Mouse (Mus musculus) liver, embryonic 11.5 days (tissue): ENCODE results near the gene Fbxl2. TPM values are rescaled to one million over a fixed set of nuclear protein-coding genes. Genes with fewer than 3 reads are reported as not detected.
A peak's percentile ranks its signal among the peaks of the same experiment; 100 is the strongest.

Experiments
- ATAC-seq: fragments of 200-750 bp; cut with Nextera tagmentation; replicated peaks from 2 replicates; pipeline ENCODE4 v1.8.0; 2017; ENCODE audit warnings: moderate number of reproducible peaks, mild to moderate bottlenecking, moderate TSS enrichment, moderate library complexity; ENCODE audit not compliant: low FRiP score
- DNase-seq: peaks from one replicate; pipeline ENCODE4 v3.0.0-alpha.2; 2017; ENCODE audit warnings: low spot score
- H3K27ac ChIP-seq: fragments of 300-500 bp; sonication (generic); 2 replicates; pipeline ENCODE4 v1.5.1; 2014; ENCODE audit warnings: mild to moderate bottlenecking, low read depth, low read length, control low read depth
- H3K27me3 ChIP-seq: fragments of 300-500 bp; sonication (generic); replicated peaks from 2 replicates; pipeline ENCODE4 v1.6.1; 2014; ENCODE audit warnings: low read length, mixed read lengths; ENCODE audit not compliant: control insufficient read depth, insufficient read depth
- H3K36me3 ChIP-seq: fragments of 300-500 bp; sonication (generic); 2 replicates; pipeline ENCODE4 v1.6.1; 2014; ENCODE audit warnings: mild to moderate bottlenecking, low read length, moderate library complexity, mixed read lengths; ENCODE audit not compliant: control insufficient read depth, insufficient read depth
- H3K4me1 ChIP-seq: fragments of 300-500 bp; sonication (generic); replicated peaks from 2 replicates; pipeline ENCODE4 v1.6.1; 2014; ENCODE audit warnings: low read length, mixed read lengths; ENCODE audit not compliant: control insufficient read depth, insufficient read depth
- H3K4me2 ChIP-seq: fragments of 300-500 bp; sonication (generic); 2 replicates; pipeline ENCODE4 v1.6.1; 2014; ENCODE audit warnings: mild to moderate bottlenecking, control low read depth, moderate library complexity
- H3K4me3 ChIP-seq: fragments of 300-500 bp; sonication (generic); 2 replicates; pipeline ENCODE4 v1.5.1; 2014; ENCODE audit warnings: low read depth, low read length, control low read depth
- H3K9ac ChIP-seq: fragments of 300-500 bp; sonication (generic); 2 replicates; pipeline ENCODE4 v1.6.1; 2014; ENCODE audit warnings: low read depth, low read length, control low read depth
- H3K9me3 ChIP-seq: fragments of 300-500 bp; sonication (generic); 2 replicates; pipeline ENCODE4 v1.6.1; 2016; ENCODE audit warnings: low read length, inconsistent platforms, mixed read lengths; ENCODE audit not compliant: control insufficient read depth
- WGBS: fragments of 180-500 bp; shearing (Covaris S2); extraction: QIAGEN DNeasy Blood & Tissue Kit; methylation state at CpG from one replicate; pipeline ENCODE4 v1.1.7; 2014; 5-methylcytosine and 5-hydroxymethylcytosine counted together
- polyA plus RNA-seq: library from polyadenylated mRNA; unstranded; fragments of >200 nt; fragmentation: Nextera tagmentation; extraction: Ambion mirVana; gene quantifications from 2 replicates; pipeline ENCODE4 v1.2.1, GENCODE M21; 2014

Fbxl2 gene
- polyA plus RNA-seq, 1 experiment from 2014 or later, result 1.8 TPM

GRCm38 (mm10) chr9:114011203-114011602 is 34.8 kb downstream of the Fbxl2 start:
- no peaks in the 10 kb centered on the region for H3K9me3 ChIP-seq
- H3K36me3 ChIP-seq, result no peaks in the 10 kb centered on the region
- H3K4me2 ChIP-seq, result no peak overlapping the region
- H3K4me3 ChIP-seq, result no peak overlapping the region
- no peak overlapping the region for H3K9ac ChIP-seq
- no peaks in the 10 kb centered on the region for H3K27me3 ChIP-seq
- H3K4me1 ChIP-seq, result no peaks in the 10 kb centered on the region
- ATAC-seq (no peak), DNase-seq (peak; percentile 35)
- 48% methylated on average over 18 of the region's 18 CpGs for WGBS
- H3K27ac ChIP-seq, result no peak overlapping the region

GRCm38 (mm10) chr9:114009526-114009925 is 36.5 kb downstream of the Fbxl2 start:
- no peak for ATAC-seq
- no peak overlapping the region for H3K4me2 ChIP-seq
- 50% methylated on average over 5 of the region's 5 CpGs for WGBS
- no peak overlapping the region for H3K4me3 ChIP-seq
- no peak for DNase-seq
- H3K9me3 ChIP-seq, result no peaks in the 10 kb centered on the region
- H3K27me3 ChIP-seq, result no peaks in the 10 kb centered on the region
- H3K4me1 ChIP-seq, result no peaks in the 10 kb centered on the region
- H3K36me3 ChIP-seq, result no peaks in the 10 kb centered on the region
- no peak overlapping the region for H3K27ac ChIP-seq
- no peak overlapping the region for H3K9ac ChIP-seq

- ATAC-seq (no peak), DNase-seq (no peak)
- no peaks in the 10 kb centered on the region for H3K36me3 ChIP-seq
- H3K4me3 ChIP-seq, result no peak overlapping the region
- no peaks in the 10 kb centered on the region for H3K27me3 ChIP-seq
- no peaks in the 10 kb centered on the region for H3K9me3 ChIP-seq
- H3K27ac ChIP-seq, result no peak overlapping the region
- H3K4me1 ChIP-seq, result no peaks in the 10 kb centered on the region
- WGBS, result 90% methylated on average over 9 of the region's 9 CpGs
- no peak overlapping the region for H3K9ac ChIP-seq
- no peak overlapping the region for H3K4me2 ChIP-seq
Measured at GRCm38 (mm10) chr9:114007850-114008350, 38.1 kb downstream of the Fbxl2 start.

GRCm38 (mm10) chr9:114006801-114007200 is 39.2 kb downstream of the Fbxl2 start:
- Histone ChIP-seq H3K4me1 (no peaks in the 10 kb centered on the region), H3K9me3 (peaks cover 2% of the 10 kb centered on the region; the same call in 1 of the 2 replicates), H3K9ac (no peak overlapping the region), H3K27me3 (no peaks in the 10 kb centered on the region), H3K27ac (no peak overlapping the region), H3K4me3 (no peak overlapping the region), H3K4me2 (no peak overlapping the region), H3K36me3 (no peaks in the 10 kb centered on the region; the same call in 1 of the 2 replicates)
- ATAC-seq, result no peak
- 77% methylated on average over 9 of the region's 9 CpGs for WGBS
- DNase-seq, result no peak

GRCm38 (mm10) chr9:113998311-113998710 is 47.7 kb downstream of the Fbxl2 start:
- DNase-seq, result no peak
- WGBS, result 65% methylated on average over 2 of the region's 2 CpGs
- H3K36me3 ChIP-seq, result no peaks in the 10 kb centered on the region; the same call in 1 of the 2 replicates
- no peak overlapping the region for H3K4me3 ChIP-seq
- no peaks in the 10 kb centered on the region for H3K27me3 ChIP-seq
- no peak overlapping the region for H3K9ac ChIP-seq
- no peak overlapping the region for H3K4me2 ChIP-seq
- no peak for ATAC-seq
- peaks cover 5% of the 10 kb centered on the region for H3K9me3 ChIP-seq
- H3K4me1 ChIP-seq, result no peaks in the 10 kb centered on the region
- no peak overlapping the region for H3K27ac ChIP-seq

- no peak for ATAC-seq
Measured at GRCm38 (mm10) chr9:113992810-113993209, 53.2 kb downstream of the Fbxl2 start.

GRCm38 (mm10) chr9:113990547-113991248 is 55.3 kb downstream of the Fbxl2 start:
- Histone ChIP-seq H3K36me3 (no peaks in the 10 kb centered on the region), H3K4me3 (peak overlapping the region; percentile 27), H3K4me2 (peak overlapping the region; percentile 56), H3K27me3 (0 out of 2 replicates have a peak, but pooled peaks cover 3% of the 10 kb centered on the region), H3K4me1 (no peaks in the 10 kb centered on the region), H3K9ac (0 out of 2 replicates have a peak overlapping the region, but pooled peaks have one; percentile 13), H3K27ac (no peak overlapping the region), H3K9me3 (no peaks in the 10 kb centered on the region)
- ATAC-seq (peak; percentile 77), DNase-seq (peak; percentile 77)
- WGBS, result 24% methylated on average over 18 of the region's 18 CpGs

More at GRCm38 (mm10) chr9:113992810-113993209, 53.2 kb downstream of the Fbxl2 start:
- 85% methylated on average over 7 of the region's 7 CpGs for WGBS
- no peaks in the 10 kb centered on the region for H3K36me3 ChIP-seq
- H3K4me2 ChIP-seq, result no peak overlapping the region
- H3K27me3 ChIP-seq, result 0 out of 2 replicates have a peak, but pooled peaks cover 3% of the 10 kb centered on the region
- no peak overlapping the region for H3K27ac ChIP-seq
- no peak overlapping the region for H3K9ac ChIP-seq
- no peak overlapping the region for H3K4me3 ChIP-seq
- H3K4me1 ChIP-seq, result no peaks in the 10 kb centered on the region
- no peak for DNase-seq
- no peaks in the 10 kb centered on the region for H3K9me3 ChIP-seq

GRCm38 (mm10) chr9:113984946-113985620 is 60.9 kb downstream of the Fbxl2 start:
- Histone ChIP-seq H3K4me1 (no peaks in the 10 kb centered on the region), H3K9me3 (no peaks in the 10 kb centered on the region), H3K27me3 (0 out of 2 replicates have a peak, but pooled peaks cover 3% of the 10 kb centered on the region), H3K9ac (no peak overlapping the region), H3K4me3 (no peak overlapping the region), H3K4me2 (no peak overlapping the region), H3K36me3 (no peaks in the 10 kb centered on the region), H3K27ac (no peak overlapping the region)
- no peak for DNase-seq
- WGBS, result 86% methylated on average over 13 of the region's 13 CpGs
- no peak for ATAC-seq
